Mouse (Mus musculus): ENCODE results near the gene Opn1mw. TPM values are rescaled to one million over a fixed set of nuclear protein-coding genes. Genes with fewer than 3 reads are reported as not detected.
"Not testable (repeated sequence)": the region's sequence is repeated elsewhere in the genome, so short reads cannot be mapped to it uniquely, and the experiment has no call there.

Opn1mw gene
- polyA plus RNA-seq, 1 experiment from 2014 or later = not detected

DNA sequence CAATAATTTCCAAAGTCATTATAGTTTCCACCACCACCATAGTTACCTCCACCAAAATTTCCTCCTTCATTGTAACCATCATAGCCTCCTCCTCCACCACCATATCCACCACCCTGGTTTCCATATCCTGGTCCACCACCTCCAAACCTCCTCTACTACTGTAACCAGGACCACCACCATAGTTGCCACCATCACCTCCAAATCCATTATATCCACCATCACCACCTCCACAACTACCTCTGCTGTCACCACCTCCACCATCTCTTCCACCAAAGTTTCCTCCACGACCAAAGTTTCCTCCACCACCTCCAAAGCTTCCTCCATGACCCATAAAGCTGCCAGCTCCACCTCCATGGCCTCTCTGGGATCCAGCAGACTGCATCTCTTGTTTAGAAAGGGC, 8.0 kb downstream of the Opn1mw start, which contains the start of gene Mecp2:
Mecp2 (minus strand) TSS at position 101 of the 400 bp plus-strand sequence.
- ATAC-seq (replicated peaks; ENCODE audit: insufficient number of reproducible peaks, insufficient read depth, low FRiP score, low read depth); H3K9ac ChIP-seq; H3K27ac ChIP-seq; H3K4me1 ChIP-seq (replicated peaks); H3K4me3 ChIP-seq; H3K36me3 ChIP-seq; H3K27me3 ChIP-seq; H3K9me3 ChIP-seq (replicated peaks); H3K4me2 ChIP-seq: not testable (repeated sequence)
- WGBS = 36% methylated on average over 1 of the region's 1 CpGs

DNA sequence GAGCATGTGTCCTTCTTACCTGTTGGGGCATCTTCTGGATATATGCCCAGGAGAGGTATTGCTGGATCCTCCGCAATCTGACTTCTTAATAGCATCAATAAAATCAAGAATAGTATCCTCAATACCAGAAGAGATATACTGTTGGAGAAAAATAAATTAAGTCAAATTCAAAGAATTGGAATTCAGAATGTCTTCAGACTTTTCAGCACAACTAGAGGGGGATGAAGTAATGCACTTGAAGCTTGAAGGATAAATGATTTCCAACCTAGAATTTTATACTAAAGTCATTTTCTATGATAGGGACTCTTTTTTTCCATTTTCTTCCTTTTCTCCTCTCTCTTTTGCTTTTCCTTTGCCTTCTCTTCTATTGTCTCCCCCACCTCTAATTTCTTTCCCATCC, 40.5 kb downstream of the Opn1mw start, which contains the start of gene Tex28:
Tex28 (minus strand) TSS at position 101 of the 400 bp plus-strand sequence.
- Histone ChIP-seq H3K9ac (no peak within 1 kb of the TSS), H3K36me3 (no peaks in the 10 kb centered on the region), H3K4me1 (replicated peaks) (no peaks in the 10 kb centered on the region), H3K27me3 (no peaks in the 10 kb centered on the region), H3K9me3 (replicated peaks) (no peaks in the 10 kb centered on the region), H3K4me3 (no peak within 1 kb of the TSS), H3K27ac (no peak within 1 kb of the TSS), H3K4me2 (no peak within 1 kb of the TSS)
- no peak for ATAC-seq (replicated peaks; ENCODE audit: insufficient number of reproducible peaks, insufficient read depth, low FRiP score, low read depth)
- WGBS = 80% methylated on average over 1 of the region's 1 CpGs

GRCm38 (mm10) chrX:74176959-74177358, 49.7 kb downstream of the Opn1mw start, which contains the start of gene Tktl1:
Gene Tktl1 (plus strand): TSS chrX:74177259.
- Histone ChIP-seq H3K4me3 (no peak within 1 kb of the TSS), H3K27ac (no peak within 1 kb of the TSS), H3K9ac (no peak within 1 kb of the TSS), H3K4me2 (no peak within 1 kb of the TSS), H3K36me3 (no peaks in the 10 kb centered on the region), H3K27me3 (no peaks in the 10 kb centered on the region), H3K4me1 (replicated peaks) (no peaks in the 10 kb centered on the region), H3K9me3 (replicated peaks) (no peaks in the 10 kb centered on the region)
- no peak for ATAC-seq (replicated peaks; ENCODE audit: insufficient number of reproducible peaks, insufficient read depth, low FRiP score, low read depth)
- 83% methylated on average over 17 of the region's 17 CpGs for WGBS

Other genes with a start within 250 kb of the Opn1mw start
- 0.04 and 0.22 TPM in 2 replicates for gene Avpr2, start 235.4 kb upstream of the Opn1mw start, polyA plus RNA-seq (2015; fragmentation: Nextera tagmentation; extraction: Ambion mirVana)
- 0.25 and 2.3 TPM in 2 replicates for gene L1cam, start 231.4 kb upstream of the Opn1mw start, polyA plus RNA-seq (2015; fragmentation: Nextera tagmentation; extraction: Ambion mirVana)
- gene Arhgap4, start 205.6 kb upstream of the Opn1mw start, polyA plus RNA-seq (2015; fragmentation: Nextera tagmentation; extraction: Ambion mirVana) = 1.2 and 5.5 TPM in 2 replicates
- gene Naa10, start 205.5 kb upstream of the Opn1mw start, polyA plus RNA-seq (2015; fragmentation: Nextera tagmentation; extraction: Ambion mirVana) = 84.5 and 90.5 TPM in 2 replicates
- 52.0 and 53.5 TPM in 2 replicates for gene Renbp, start 196.6 kb upstream of the Opn1mw start, polyA plus RNA-seq (2015; fragmentation: Nextera tagmentation; extraction: Ambion mirVana)
- gene Hcfc1, start 161.1 kb upstream of the Opn1mw start, polyA plus RNA-seq (2015; fragmentation: Nextera tagmentation; extraction: Ambion mirVana) = 24.4 and 33.9 TPM in 2 replicates
- gene Irak1, start 103.5 kb upstream of the Opn1mw start, polyA plus RNA-seq (2015; fragmentation: Nextera tagmentation; extraction: Ambion mirVana) = 41.4 and 57.9 TPM in 2 replicates
- gene Mecp2, start 7.9 kb downstream of the Opn1mw start, polyA plus RNA-seq (2015; fragmentation: Nextera tagmentation; extraction: Ambion mirVana) = 10.5 and 12.0 TPM in 2 replicates
- gene Tex28, start 40.4 kb downstream of the Opn1mw start, polyA plus RNA-seq (2015; fragmentation: Nextera tagmentation; extraction: Ambion mirVana) = not detected in 2 replicates
- not detected in 2 replicates for gene Tktl1, start 49.8 kb downstream of the Opn1mw start, polyA plus RNA-seq (2015; fragmentation: Nextera tagmentation; extraction: Ambion mirVana)
- gene Flna, start 122.4 kb downstream of the Opn1mw start, polyA plus RNA-seq (2015; fragmentation: Nextera tagmentation; extraction: Ambion mirVana) = 124 and 188 TPM in 2 replicates
- 14.5 and 14.9 TPM in 2 replicates for gene Emd, start 127.2 kb downstream of the Opn1mw start, polyA plus RNA-seq (2015; fragmentation: Nextera tagmentation; extraction: Ambion mirVana)
- 413 and 447 TPM in 2 replicates for gene Rpl10, start 143.3 kb downstream of the Opn1mw start, polyA plus RNA-seq (2015; fragmentation: Nextera tagmentation; extraction: Ambion mirVana)
- 70.3 and 76.6 TPM in 2 replicates for gene Taz, start 154.4 kb downstream of the Opn1mw start, polyA plus RNA-seq (2015; fragmentation: Nextera tagmentation; extraction: Ambion mirVana)
- 14.3 and 17.2 TPM in 2 replicates for gene Dnase1l1, start 154.9 kb downstream of the Opn1mw start, polyA plus RNA-seq (2015; fragmentation: Nextera tagmentation; extraction: Ambion mirVana)
- gene Atp6ap1, start 169.6 kb downstream of the Opn1mw start, polyA plus RNA-seq (2015; fragmentation: Nextera tagmentation; extraction: Ambion mirVana) = 109 and 128 TPM in 2 replicates
- 134 and 163 TPM in 2 replicates for gene Gdi1, start 177.5 kb downstream of the Opn1mw start, polyA plus RNA-seq (2015; fragmentation: Nextera tagmentation; extraction: Ambion mirVana)
- gene Fam50a, start 185.6 kb downstream of the Opn1mw start, polyA plus RNA-seq (2015; fragmentation: Nextera tagmentation; extraction: Ambion mirVana) = 48.0 and 53.1 TPM in 2 replicates
- 3.6 and 6.8 TPM in 2 replicates for gene Plxna3, start 201.6 kb downstream of the Opn1mw start, polyA plus RNA-seq (2015; fragmentation: Nextera tagmentation; extraction: Ambion mirVana)
- gene Lage3, start 226.2 kb downstream of the Opn1mw start, polyA plus RNA-seq (2015; fragmentation: Nextera tagmentation; extraction: Ambion mirVana) = 80.3 and 87.5 TPM in 2 replicates
- 56.4 and 62.2 TPM in 2 replicates for gene Ubl4a, start 245.8 kb downstream of the Opn1mw start, polyA plus RNA-seq (2015; fragmentation: Nextera tagmentation; extraction: Ambion mirVana)
- gene Slc10a3, start 245.9 kb downstream of the Opn1mw start, polyA plus RNA-seq (2015; fragmentation: Nextera tagmentation; extraction: Ambion mirVana) = 12.0 and 14.3 TPM in 2 replicates